Mouse (Mus musculus): Measurements from ENCODE around the gene Map1lc3b.

DNA sequence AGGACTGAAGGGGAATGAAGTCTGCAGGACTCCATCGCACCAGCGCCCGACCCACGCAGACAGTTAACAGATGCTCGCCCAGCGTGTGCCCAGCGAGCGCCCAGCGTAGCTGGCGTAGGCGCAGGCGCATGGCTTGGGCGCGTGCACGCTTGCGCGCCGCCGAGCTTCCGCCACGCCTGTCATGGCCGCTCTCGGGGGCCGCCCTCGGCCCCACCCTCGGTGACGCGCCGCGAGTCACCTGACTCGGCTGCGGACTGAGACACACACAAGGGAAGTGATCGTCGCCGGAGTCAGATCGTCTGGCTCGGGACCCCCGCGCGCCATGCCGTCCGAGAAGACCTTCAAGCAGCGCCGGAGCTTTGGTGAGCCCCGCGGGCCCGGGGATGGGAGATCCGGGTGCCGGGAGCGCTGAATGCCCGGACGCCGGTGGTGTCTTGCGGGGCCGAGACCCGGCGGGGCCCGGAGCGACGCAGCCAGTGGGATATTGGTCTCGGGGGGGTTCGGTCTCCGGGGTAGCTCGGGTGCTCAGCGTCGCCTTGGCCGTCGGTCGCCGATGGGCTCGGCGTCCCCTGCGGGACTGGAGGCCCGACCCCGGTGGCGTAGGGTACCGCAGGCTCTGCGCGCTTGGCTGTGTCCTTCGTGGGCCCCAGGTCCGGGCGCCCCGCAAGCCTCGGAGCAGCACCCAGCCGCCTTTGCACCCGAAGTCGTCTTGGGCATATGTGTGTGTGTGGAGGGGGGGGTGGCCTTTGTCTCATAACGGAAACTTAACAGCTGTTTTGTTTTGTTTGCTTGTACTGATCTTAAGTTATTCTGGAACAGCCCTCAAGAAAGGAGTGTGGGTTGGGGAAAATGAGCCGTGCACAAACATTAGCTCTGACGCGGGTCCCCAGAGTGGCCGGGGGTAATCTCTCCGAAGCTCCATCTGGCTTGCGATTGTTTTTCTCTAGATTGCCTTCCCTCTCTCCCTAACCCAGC is at the start of gene Map1lc3b:
- TF ChIP-seq EP300 (IDR thresholded peaks at IDR 0.05; ENCODE audit: insufficient read depth, low read depth, low read length), result peak; percentile 63; the same call in 1 of the 2 replicates
- no peak for TF ChIP-seq CTCF (IDR thresholded peaks at IDR 0.05; ENCODE audit: low read depth, low read length)
